Mouse (Mus musculus): ENCODE data around the gene Zfp612.

Zfp612 gene

GRCm38 (mm10) chr8:110134236-110134635, 54.7 kb downstream of the Zfp612 start:
- DNase-seq (ENCODE audit: low read depth, low spot score) = no peak

- no peak for DNase-seq (ENCODE audit: low read depth, low spot score)
Observed at GRCm38 (mm10) chr8:110135515-110135914, 56.0 kb downstream of the Zfp612 start.

- no peak for DNase-seq (ENCODE audit: low read depth, low spot score)
Observed at GRCm38 (mm10) chr8:110140156-110140555, 60.6 kb downstream of the Zfp612 start.

GRCm38 (mm10) chr8:110140770-110141169, 61.2 kb downstream of the Zfp612 start:
- no peak for DNase-seq (ENCODE audit: low read depth, low spot score)
